Mouse (Mus musculus) stomach, embryonic 16.5 days (tissue): ENCODE data around the gene Lrig1. TPM values are rescaled to one million over a fixed set of nuclear protein-coding genes. Genes with fewer than 3 reads are reported as not detected.

Source experiments
- ATAC-seq: fragments of 200-750 bp; cut with Nextera tagmentation; 2 replicates; pipeline ENCODE4 v1.8.0; 2017; ENCODE audit warnings: moderate number of reproducible peaks, moderate TSS enrichment; ENCODE audit not compliant: insufficient read depth, low FRiP score
- H3K27ac ChIP-seq: fragments of 300-500 bp; sonication (generic); 2 replicates; pipeline ENCODE4 v1.5.1; 2014; ENCODE audit warnings: low read length
- H3K27me3 ChIP-seq: fragments of 300-500 bp; sonication (generic); 2 replicates; pipeline ENCODE4 v1.6.1; 2014; ENCODE audit warnings: low read length, control low read depth, mixed read lengths; ENCODE audit not compliant: control insufficient read depth, insufficient read depth
- H3K36me3 ChIP-seq: fragments of 300-500 bp; sonication (generic); 2 replicates; pipeline ENCODE4 v1.6.1; 2014; ENCODE audit warnings: low read length; ENCODE audit not compliant: control insufficient read depth, insufficient read depth
- H3K4me1 ChIP-seq: fragments of 300-500 bp; sonication (generic); 2 replicates; pipeline ENCODE4 v1.6.1; 2014; ENCODE audit warnings: low read length, control low read depth, mixed read lengths; ENCODE audit not compliant: control insufficient read depth, insufficient read depth
- H3K4me2 ChIP-seq: fragments of 300-500 bp; sonication (generic); 2 replicates; pipeline ENCODE4 v1.6.1; 2014; ENCODE audit warnings: low read depth, low read length, mixed read lengths
- H3K4me3 ChIP-seq: fragments of 300-500 bp; sonication (generic); replicated peaks from 2 replicates; pipeline ENCODE4 v1.5.1; 2014; ENCODE audit warnings: mild to moderate bottlenecking, low read length
- H3K9ac ChIP-seq: fragments of 300-500 bp; sonication (generic); 2 replicates; pipeline ENCODE4 v1.6.1; 2014; ENCODE audit warnings: low read length
- H3K9me3 ChIP-seq: fragments of 300-500 bp; sonication (generic); replicated peaks from 2 replicates; pipeline ENCODE4 v1.6.1; 2016; ENCODE audit warnings: low read length, control low read depth; ENCODE audit not compliant: control insufficient read depth
- WGBS: fragments of 180-500 bp; shearing (Covaris S2); extraction: QIAGEN DNeasy Blood & Tissue Kit; methylation state at CpG from one replicate; pipeline ENCODE4 v1.1.7; 2014; 5-methylcytosine and 5-hydroxymethylcytosine counted together
- polyA plus RNA-seq: library from polyadenylated mRNA; unstranded; fragments of >200 nt; fragmentation: Nextera tagmentation; extraction: Ambion mirVana; gene quantifications from 2 replicates; pipeline ENCODE4 v1.2.1, GENCODE M21; 2015

Gene Lrig1
- polyA plus RNA-seq, 1 experiment from 2014 or later = 18.3 TPM

DNA sequence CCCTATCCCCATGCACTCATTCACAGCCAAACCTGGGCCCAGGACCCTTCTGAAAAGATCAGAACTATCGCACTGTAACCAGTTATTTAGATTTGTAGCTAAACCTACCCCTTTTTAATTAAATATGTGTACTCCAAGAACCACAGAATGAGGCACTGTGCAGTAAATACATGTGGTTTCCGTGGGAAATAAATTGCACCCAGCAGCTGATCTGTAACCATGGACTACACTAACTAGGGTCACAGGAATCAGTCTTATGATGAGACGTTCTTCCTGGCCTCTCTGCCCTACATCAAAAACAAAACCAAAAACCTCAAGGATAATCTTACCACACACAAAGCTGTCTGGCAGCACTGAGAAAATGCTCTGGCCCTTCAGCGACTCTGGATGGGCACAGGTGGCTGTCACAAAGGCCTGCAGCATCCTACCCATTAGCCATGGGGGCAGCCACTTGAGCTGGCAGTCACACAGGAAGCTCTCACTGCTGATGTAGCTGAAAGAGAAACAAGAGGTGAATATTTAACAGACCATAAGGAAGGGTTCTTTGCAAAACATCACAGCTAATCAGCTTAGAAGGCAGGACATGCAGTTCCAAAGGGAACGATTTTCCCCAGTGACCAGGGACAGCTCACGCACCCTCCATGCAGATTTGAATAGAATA lies 86.6 kb downstream of the Lrig1 start:
- Histone ChIP-seq H3K9ac (no peak overlapping the region), H3K36me3 (peaks cover 35% of the 10 kb centered on the region), H3K4me1 (no peaks in the 10 kb centered on the region), H3K4me3 (no peak overlapping the region), H3K4me2 (no peak overlapping the region), H3K27ac (no peak overlapping the region), H3K27me3 (no peaks in the 10 kb centered on the region), H3K9me3 (no peaks in the 10 kb centered on the region)
- WGBS = 77% methylated on average over 6 of the region's 6 CpGs
- no peak for ATAC-seq

DNA sequence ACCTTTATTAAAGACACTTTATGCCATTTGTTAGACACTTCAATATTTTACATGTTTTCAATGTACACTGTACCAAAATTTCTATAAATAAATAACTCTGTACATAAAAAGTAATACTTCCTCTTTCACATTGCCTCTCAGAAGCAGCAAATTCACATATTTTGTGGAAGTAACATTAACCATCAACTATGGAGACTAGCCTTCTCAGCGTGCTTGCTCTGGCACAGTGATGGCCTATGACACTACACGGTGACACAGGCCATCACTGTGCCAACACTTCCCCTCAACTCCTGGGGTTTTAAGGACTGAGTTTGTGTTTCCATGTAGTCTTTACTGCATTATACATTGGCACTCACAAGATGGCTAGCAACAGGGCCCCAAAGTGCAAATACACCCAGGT lies 95.4 kb downstream of the Lrig1 start:
- 76% methylated on average over 2 of the region's 2 CpGs for WGBS
- H3K27ac ChIP-seq = no peak overlapping the region
- no peaks in the 10 kb centered on the region for H3K27me3 ChIP-seq
- H3K4me2 ChIP-seq = no peak overlapping the region
- H3K9me3 ChIP-seq = no peaks in the 10 kb centered on the region
- no peaks in the 10 kb centered on the region for H3K4me1 ChIP-seq
- no peak overlapping the region for H3K4me3 ChIP-seq
- H3K9ac ChIP-seq = no peak overlapping the region
- no peak for ATAC-seq
- peaks cover 24% of the 10 kb centered on the region for H3K36me3 ChIP-seq

GRCm38 (mm10) chr6:94604072-94604471 lies 95.9 kb downstream of the Lrig1 start:
- H3K9ac ChIP-seq = no peak overlapping the region
- no peaks in the 10 kb centered on the region for H3K4me1 ChIP-seq
- WGBS = 67% methylated on average over 3 of the region's 3 CpGs
- no peaks in the 10 kb centered on the region for H3K27me3 ChIP-seq
- peaks cover 21% of the 10 kb centered on the region for H3K36me3 ChIP-seq
- no peaks in the 10 kb centered on the region for H3K9me3 ChIP-seq
- ATAC-seq = no peak
- H3K27ac ChIP-seq = no peak overlapping the region
- H3K4me2 ChIP-seq = no peak overlapping the region
- no peak overlapping the region for H3K4me3 ChIP-seq

DNA sequence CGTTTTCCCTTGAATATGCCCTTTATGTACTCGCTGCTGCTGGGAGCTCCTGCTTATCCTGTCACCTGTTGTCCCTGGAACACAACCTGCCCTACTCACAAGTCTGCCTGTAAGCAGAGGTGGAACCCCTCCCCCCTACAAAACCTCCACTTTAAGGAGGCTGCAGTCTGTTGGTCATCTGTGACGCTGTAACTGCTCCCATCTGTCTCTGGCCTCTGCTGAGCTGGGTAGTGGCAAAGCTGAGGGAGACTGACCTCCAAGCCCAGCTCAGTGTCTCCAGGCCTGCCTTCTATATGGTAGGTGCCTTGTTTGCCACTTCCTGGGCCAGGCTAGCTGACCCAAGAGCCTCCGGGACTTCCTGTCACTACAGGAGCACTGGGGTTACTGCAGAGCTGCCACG lies 98.1 kb downstream of the Lrig1 start:
- 70% methylated on average over 5 of the region's 5 CpGs for WGBS
- ATAC-seq = no peak
- Histone ChIP-seq H3K4me1 (no peaks in the 10 kb centered on the region), H3K9ac (no peak overlapping the region), H3K27me3 (no peaks in the 10 kb centered on the region), H3K9me3 (no peaks in the 10 kb centered on the region), H3K36me3 (peaks cover 13% of the 10 kb centered on the region), H3K27ac (no peak overlapping the region), H3K4me3 (no peak overlapping the region), H3K4me2 (no peak overlapping the region)

GRCm38 (mm10) chr6:94601101-94601500 lies 98.9 kb downstream of the Lrig1 start:
- H3K4me1 ChIP-seq = no peaks in the 10 kb centered on the region
- no peaks in the 10 kb centered on the region for H3K27me3 ChIP-seq
- H3K36me3 ChIP-seq = peaks cover 8% of the 10 kb centered on the region; the same call in 1 of the 2 replicates
- H3K9me3 ChIP-seq = no peaks in the 10 kb centered on the region
- H3K9ac ChIP-seq = no peak overlapping the region
- ATAC-seq = no peak
- no peak overlapping the region for H3K4me3 ChIP-seq
- no peak overlapping the region for H3K27ac ChIP-seq
- WGBS = 91% methylated on average over 5 of the region's 5 CpGs
- no peak overlapping the region for H3K4me2 ChIP-seq

GRCm38 (mm10) chr6:94599016-94599415 lies 100.9 kb downstream of the Lrig1 start:
- no peak overlapping the region for H3K4me2 ChIP-seq
- no peak for ATAC-seq
- peaks cover 5% of the 10 kb centered on the region; the same call in 1 of the 2 replicates for H3K36me3 ChIP-seq
- no peak overlapping the region for H3K4me3 ChIP-seq
- no peaks in the 10 kb centered on the region for H3K4me1 ChIP-seq
- WGBS = 85% methylated on average over 13 of the region's 13 CpGs
- no peak overlapping the region for H3K27ac ChIP-seq
- H3K9me3 ChIP-seq = no peaks in the 10 kb centered on the region
- H3K9ac ChIP-seq = no peak overlapping the region
- no peaks in the 10 kb centered on the region for H3K27me3 ChIP-seq

DNA sequence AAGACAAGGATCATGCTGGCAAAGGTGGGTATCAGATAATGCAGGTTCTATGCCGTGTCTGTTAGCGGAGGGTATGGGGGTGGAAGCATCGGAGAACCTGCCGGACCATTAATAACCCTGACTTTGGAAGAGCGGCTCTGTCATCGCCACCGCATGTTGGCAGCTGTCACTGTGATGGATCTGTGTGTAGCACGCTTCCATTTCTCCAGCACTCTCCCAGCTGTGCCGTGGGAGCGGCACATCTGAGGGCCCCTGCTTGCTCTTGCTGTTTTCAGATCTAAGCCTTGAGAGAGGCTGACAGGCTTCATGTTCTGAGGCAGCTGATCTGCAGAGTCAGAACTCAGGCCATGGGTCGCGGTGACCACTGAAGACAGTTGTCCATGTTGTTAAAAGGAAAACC lies 101.5 kb downstream of the Lrig1 start:
- Histone ChIP-seq H3K27me3 (no peaks in the 10 kb centered on the region), H3K36me3 (peaks cover 5% of the 10 kb centered on the region; the same call in 1 of the 2 replicates), H3K9ac (no peak overlapping the region), H3K4me2 (no peak overlapping the region), H3K4me3 (no peak overlapping the region), H3K27ac (no peak overlapping the region), H3K4me1 (peaks cover under 1% of the 10 kb centered on the region; the same call in 1 of the 2 replicates), H3K9me3 (no peaks in the 10 kb centered on the region)
- WGBS = 61% methylated on average over 12 of the region's 12 CpGs
- no peak for ATAC-seq

DNA sequence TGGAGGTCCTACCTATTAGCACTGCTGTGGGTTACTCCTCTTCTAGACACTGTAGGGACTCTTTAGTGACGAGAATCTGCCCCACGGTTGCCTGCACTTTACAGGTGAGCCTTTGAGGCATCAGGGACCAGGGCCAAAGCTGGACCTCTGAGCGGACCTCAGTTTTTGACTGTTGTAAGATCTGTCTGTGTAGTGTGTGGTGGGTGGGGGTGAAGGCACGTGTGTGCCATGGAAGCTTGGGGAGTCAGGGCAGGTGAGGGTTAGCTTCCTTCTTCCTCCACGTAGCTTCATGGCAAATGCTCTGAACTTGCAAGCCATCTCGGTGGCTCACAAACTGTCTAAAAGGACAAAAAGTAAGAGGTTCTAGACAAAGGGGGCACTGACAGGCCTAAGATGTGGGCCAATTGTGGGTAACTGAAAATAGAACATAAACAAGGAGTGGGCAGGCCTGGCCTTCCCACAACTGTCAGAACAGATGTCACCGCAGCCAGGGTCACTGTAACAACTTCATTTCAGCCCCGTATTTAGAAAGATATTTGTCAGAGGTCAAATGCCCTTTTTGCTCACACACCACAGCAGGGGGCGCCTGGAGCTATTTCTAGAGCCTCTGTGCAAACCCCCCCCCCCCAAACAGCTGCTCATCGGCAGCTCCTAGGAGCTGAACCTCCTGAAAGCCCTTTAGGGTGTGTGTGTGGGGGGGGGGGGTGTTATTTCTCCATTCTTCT lies 103.0 kb downstream of the Lrig1 start:
- no peak for ATAC-seq
- Histone ChIP-seq H3K27ac (no peak overlapping the region; the same call in 1 of the 2 replicates), H3K4me2 (no peak overlapping the region), H3K36me3 (peaks cover 5% of the 10 kb centered on the region; the same call in 1 of the 2 replicates), H3K4me3 (no peak overlapping the region), H3K9ac (no peak overlapping the region), H3K9me3 (no peaks in the 10 kb centered on the region), H3K27me3 (no peaks in the 10 kb centered on the region), H3K4me1 (peaks cover 10% of the 10 kb centered on the region; the same call in 1 of the 2 replicates)
- 63% methylated on average over 10 of the region's 10 CpGs for WGBS

DNA sequence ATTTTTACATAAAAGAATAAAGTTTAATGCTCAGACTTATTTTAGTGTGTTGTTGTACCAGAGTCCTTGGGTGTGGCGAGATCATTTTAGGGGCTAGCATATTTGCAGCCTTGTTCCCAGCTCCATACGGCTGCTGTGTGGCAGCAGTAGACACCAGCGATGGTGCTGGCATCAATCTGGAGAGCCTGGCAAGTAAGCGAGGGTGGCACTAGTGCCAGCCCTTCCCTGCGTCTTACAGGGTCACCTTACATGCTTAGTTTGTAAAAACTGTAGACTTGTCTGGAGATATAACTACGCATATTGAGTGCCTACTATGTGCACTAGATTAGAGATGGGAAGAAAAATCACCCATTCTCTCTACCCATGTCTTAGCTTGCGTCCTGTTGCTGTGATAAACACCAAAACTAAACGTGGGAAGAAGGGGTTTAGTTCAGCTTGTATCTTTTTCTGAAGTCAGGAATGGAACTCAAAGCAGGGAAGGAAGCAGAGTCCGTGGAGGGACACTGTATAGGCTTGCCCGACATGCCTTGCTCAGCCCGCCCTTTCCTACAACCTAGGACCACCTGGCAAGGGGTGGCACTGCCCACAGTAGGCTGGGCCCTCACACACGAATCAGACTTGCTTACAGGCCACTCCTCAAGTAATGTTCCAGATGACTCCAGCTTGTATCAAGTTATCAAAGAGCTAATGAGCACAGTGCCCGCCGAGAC lies 103.8 kb downstream of the Lrig1 start:
- Histone ChIP-seq H3K4me1 (peaks cover 10% of the 10 kb centered on the region; the same call in 1 of the 2 replicates), H3K9me3 (no peaks in the 10 kb centered on the region), H3K9ac (no peak overlapping the region), H3K4me3 (no peak overlapping the region), H3K27me3 (no peaks in the 10 kb centered on the region), H3K27ac (no peak overlapping the region; the same call in 1 of the 2 replicates), H3K4me2 (no peak overlapping the region), H3K36me3 (peaks cover 4% of the 10 kb centered on the region; the same call in 1 of the 2 replicates)
- 87% methylated on average over 14 of the region's 14 CpGs for WGBS
- no peak for ATAC-seq
